Mouse (Mus musculus) kidney, embryonic 16.5 days (tissue): Measurements from ENCODE around the gene Ccdc167. TPM values are rescaled to one million over a fixed set of nuclear protein-coding genes. Genes with fewer than 3 reads are reported as not detected.
A peak's percentile ranks its signal among the peaks of the same experiment; 100 is the strongest.

Source experiments
- ATAC-seq: fragments of 200-750 bp; cut with Nextera tagmentation; 2 replicates; pipeline ENCODE4 v1.8.0; 2017; ENCODE audit warnings: moderate TSS enrichment; ENCODE audit not compliant: low FRiP score, low TSS enrichment
- H3K27ac ChIP-seq: fragments of 300-500 bp; sonication (generic); 2 replicates; pipeline ENCODE4 v1.5.1; 2014; ENCODE audit warnings: low read length
- H3K27me3 ChIP-seq: fragments of 300-500 bp; sonication (generic); 2 replicates; pipeline ENCODE4 v1.6.1; 2014; ENCODE audit warnings: low read length, control low read depth, mixed read lengths; ENCODE audit not compliant: insufficient read depth
- H3K36me3 ChIP-seq: fragments of 300-500 bp; sonication (generic); 2 replicates; pipeline ENCODE4 v1.6.1; 2014; ENCODE audit warnings: low read length, control low read depth, mixed read lengths; ENCODE audit not compliant: insufficient read depth
- H3K4me1 ChIP-seq: fragments of 300-500 bp; sonication (generic); 2 replicates; pipeline ENCODE4 v1.6.1; 2014; ENCODE audit warnings: low read length, control low read depth, mixed read lengths; ENCODE audit not compliant: insufficient read depth
- H3K4me2 ChIP-seq: fragments of 300-500 bp; sonication (generic); replicated peaks from 2 replicates; pipeline ENCODE4 v1.6.1; 2014; ENCODE audit warnings: low read depth, low read length
- H3K4me3 ChIP-seq: fragments of 300-500 bp; sonication (generic); 2 replicates; pipeline ENCODE4 v1.5.1; 2014; ENCODE audit warnings: mild to moderate bottlenecking, low read length
- H3K9ac ChIP-seq: fragments of 300-500 bp; sonication (generic); replicated peaks from 2 replicates; pipeline ENCODE4 v1.6.1; 2014; ENCODE audit warnings: low read length
- H3K9me3 ChIP-seq: fragments of 300-500 bp; sonication (generic); 2 replicates; pipeline ENCODE4 v1.6.1; 2016; ENCODE audit warnings: low read length, control low read depth
- WGBS: fragments of 180-500 bp; shearing (Covaris S2); extraction: QIAGEN DNeasy Blood & Tissue Kit; methylation state at CpG from one replicate; pipeline ENCODE4 v1.1.7; 2014; 5-methylcytosine and 5-hydroxymethylcytosine counted together
- polyA plus RNA-seq: library from polyadenylated mRNA; unstranded; fragments of >200 nt; fragmentation: Nextera tagmentation; extraction: Ambion mirVana; gene quantifications from 2 replicates; pipeline ENCODE4 v1.2.1, GENCODE M21; 2015

Gene Ccdc167
- polyA plus RNA-seq, 1 experiment from 2014 or later, result 12.5 TPM

DNA sequence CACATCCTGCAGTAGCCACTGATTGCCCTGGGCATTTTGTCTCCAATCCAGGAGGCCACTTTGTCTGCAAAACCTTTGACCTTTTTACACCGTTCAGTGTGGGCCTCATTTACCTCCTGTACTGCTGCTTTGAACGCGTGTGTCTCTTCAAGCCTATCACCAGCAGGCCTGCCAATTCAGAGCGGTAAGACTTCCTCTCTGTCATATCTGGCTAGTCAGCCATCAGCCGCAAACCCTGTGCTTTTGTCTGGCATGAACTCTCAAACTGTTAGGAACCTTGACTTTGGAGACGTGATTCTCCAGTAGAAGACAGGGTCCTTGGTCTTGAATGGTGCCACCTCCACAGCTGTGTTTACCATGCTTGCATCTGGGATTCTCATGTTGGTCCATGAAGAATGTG, 26.6 kb downstream of the Ccdc167 start:
- ATAC-seq, result no peak
- 48% methylated on average over 6 of the region's 6 CpGs for WGBS
- no peak overlapping the region for H3K4me2 ChIP-seq
- H3K9ac ChIP-seq, result no peak overlapping the region
- H3K4me3 ChIP-seq, result no peak overlapping the region
- peaks cover 58% of the 10 kb centered on the region for H3K36me3 ChIP-seq
- no peaks in the 10 kb centered on the region for H3K9me3 ChIP-seq
- no peaks in the 10 kb centered on the region for H3K4me1 ChIP-seq
- no peaks in the 10 kb centered on the region for H3K27me3 ChIP-seq
- no peak overlapping the region for H3K27ac ChIP-seq

DNA sequence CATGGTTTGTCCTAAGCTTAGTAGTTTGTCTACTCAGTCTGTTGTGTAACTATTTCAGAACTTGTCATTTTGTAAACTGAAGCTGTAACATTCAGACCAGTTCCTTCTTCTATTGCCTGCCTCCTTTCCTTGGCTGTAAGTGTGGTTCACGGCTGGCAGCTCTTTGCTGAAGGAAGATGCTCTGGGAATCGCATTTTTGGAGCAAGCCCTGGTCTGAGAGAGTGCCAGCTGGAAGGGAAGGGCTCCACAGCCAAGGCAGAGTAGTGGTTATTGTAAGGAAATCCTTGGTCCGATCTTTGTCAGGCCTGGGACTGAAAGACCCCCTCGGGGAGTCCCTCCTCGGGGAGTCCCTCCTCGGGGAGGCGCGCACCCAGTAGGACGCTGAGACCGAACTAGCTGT, 28.2 kb downstream of the Ccdc167 start:
- Histone ChIP-seq H3K27me3 (no peaks in the 10 kb centered on the region), H3K27ac (no peak overlapping the region), H3K9ac (no peak overlapping the region), H3K4me1 (no peaks in the 10 kb centered on the region), H3K36me3 (peaks cover 53% of the 10 kb centered on the region), H3K9me3 (no peaks in the 10 kb centered on the region), H3K4me3 (no peak overlapping the region), H3K4me2 (no peak overlapping the region)
- 92% methylated on average over 10 of the region's 10 CpGs for WGBS
- no peak for ATAC-seq

DNA sequence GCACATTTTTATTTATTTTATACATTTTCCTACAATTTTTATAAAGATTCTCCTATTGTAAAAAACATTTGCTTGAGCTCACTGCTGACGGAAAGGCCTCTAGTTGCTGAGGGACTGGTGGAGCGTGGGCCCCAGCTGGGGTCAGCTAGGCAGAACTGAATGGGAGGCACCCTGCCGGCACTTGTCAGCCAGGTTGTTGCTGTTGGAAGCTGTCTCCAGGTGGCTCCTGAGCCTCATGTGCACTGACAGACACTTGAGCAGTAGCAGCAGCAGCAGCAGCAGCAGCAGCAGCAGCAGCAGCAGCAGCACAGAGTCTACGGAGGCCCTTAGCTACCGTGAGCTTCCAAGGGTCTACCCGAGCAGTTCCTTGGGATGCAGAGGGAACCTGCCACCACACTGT, 29.5 kb downstream of the Ccdc167 start:
- ATAC-seq, result no peak

DNA sequence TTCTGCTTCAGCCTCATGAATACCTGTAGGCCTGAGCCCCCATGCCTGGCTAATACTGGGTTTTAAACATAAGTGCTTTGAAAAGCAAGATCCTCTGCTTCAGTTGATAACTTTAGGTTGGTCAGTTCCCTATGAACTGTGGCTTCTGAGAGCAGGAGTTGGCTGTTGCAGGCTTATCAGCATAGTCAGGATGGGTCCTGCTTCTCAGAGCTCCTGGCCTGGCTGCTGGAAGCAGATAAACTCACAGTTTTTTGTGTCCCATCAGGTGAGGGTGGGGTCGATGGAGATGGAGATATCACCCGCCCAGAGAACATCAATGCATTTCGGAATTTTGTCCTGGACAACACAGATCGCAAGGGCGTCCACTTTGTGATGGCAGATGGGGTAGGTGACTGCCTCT, 30.1 kb downstream of the Ccdc167 start:
- no peak overlapping the region for H3K9ac ChIP-seq
- peaks cover 59% of the 10 kb centered on the region for H3K36me3 ChIP-seq
- H3K4me1 ChIP-seq, result no peaks in the 10 kb centered on the region
- 94% methylated on average over 5 of the region's 5 CpGs for WGBS
- ATAC-seq, result no peak
- no peak overlapping the region for H3K27ac ChIP-seq
- no peaks in the 10 kb centered on the region for H3K9me3 ChIP-seq
- H3K4me2 ChIP-seq, result no peak overlapping the region
- H3K4me3 ChIP-seq, result no peak overlapping the region
- no peaks in the 10 kb centered on the region for H3K27me3 ChIP-seq

More for the DNA sequence above, 29.5 kb downstream of the Ccdc167 start:
- no peak overlapping the region for H3K4me3 ChIP-seq
- H3K36me3 ChIP-seq, result peaks cover 55% of the 10 kb centered on the region
- WGBS, result 68% methylated on average over 6 of the region's 6 CpGs
- H3K4me1 ChIP-seq, result no peaks in the 10 kb centered on the region
- no peak overlapping the region for H3K9ac ChIP-seq
- H3K27ac ChIP-seq, result no peak overlapping the region
- no peaks in the 10 kb centered on the region for H3K27me3 ChIP-seq
- no peak overlapping the region for H3K4me2 ChIP-seq
- no peaks in the 10 kb centered on the region for H3K9me3 ChIP-seq

DNA sequence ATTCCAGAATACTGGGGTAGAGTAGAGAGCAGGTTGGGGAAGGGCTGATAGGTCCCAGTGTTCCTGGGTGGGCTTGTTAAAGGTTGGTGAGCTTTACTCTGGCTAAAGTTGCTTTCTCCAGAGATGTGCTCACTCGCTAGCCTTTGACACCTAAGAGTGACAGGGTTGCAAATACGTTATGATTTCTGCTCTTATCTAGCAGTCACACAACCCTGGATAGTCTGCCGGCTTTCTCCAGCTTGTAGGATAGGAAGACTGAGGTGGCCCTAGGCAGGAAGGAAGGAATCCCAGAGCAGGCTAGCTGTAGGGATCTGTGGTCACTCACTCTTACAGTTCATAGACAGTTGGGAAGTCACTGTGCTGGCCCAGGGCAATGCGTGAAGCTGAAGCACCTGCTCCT, 32.6 kb downstream of the Ccdc167 start:
- no peak overlapping the region for H3K4me3 ChIP-seq
- 92% methylated on average over 4 of the region's 4 CpGs for WGBS
- no peak overlapping the region for H3K9ac ChIP-seq
- no peak overlapping the region for H3K4me2 ChIP-seq
- no peak overlapping the region for H3K27ac ChIP-seq
- no peaks in the 10 kb centered on the region for H3K9me3 ChIP-seq
- no peaks in the 10 kb centered on the region for H3K27me3 ChIP-seq
- no peak for ATAC-seq
- 0 out of 2 replicates have a peak, but pooled peaks cover 5% of the 10 kb centered on the region for H3K4me1 ChIP-seq
- peaks cover 48% of the 10 kb centered on the region; the same call in 1 of the 2 replicates for H3K36me3 ChIP-seq

DNA sequence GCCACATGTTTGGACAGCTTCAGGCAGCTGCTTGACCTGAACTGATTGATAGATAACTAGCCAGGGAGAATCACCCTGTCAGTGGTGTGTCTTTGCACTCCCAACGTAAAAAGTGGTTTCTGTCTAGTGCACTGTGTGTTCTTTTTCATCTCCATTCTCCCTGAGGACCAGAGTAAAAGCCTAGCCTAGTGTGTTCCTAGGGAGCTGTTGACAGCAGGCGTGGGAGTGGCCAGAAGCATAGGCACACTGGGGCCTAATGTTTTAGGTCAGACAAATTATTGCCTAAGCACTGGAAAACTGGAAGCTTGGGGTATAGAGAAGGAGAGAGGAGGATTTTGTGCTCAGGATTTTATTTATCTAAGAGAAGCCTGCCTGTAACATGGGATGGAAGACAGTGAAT, 33.7 kb downstream of the Ccdc167 start:
- Histone ChIP-seq H3K4me1 (0 out of 2 replicates have a peak, but pooled peaks cover 5% of the 10 kb centered on the region), H3K27me3 (no peaks in the 10 kb centered on the region), H3K36me3 (peaks cover 47% of the 10 kb centered on the region; the same call in 1 of the 2 replicates), H3K27ac (no peak overlapping the region), H3K4me2 (no peak overlapping the region), H3K9ac (no peak overlapping the region), H3K4me3 (no peak overlapping the region), H3K9me3 (no peaks in the 10 kb centered on the region)
- 48% methylated on average over 2 of the region's 2 CpGs for WGBS
- no peak for ATAC-seq

DNA sequence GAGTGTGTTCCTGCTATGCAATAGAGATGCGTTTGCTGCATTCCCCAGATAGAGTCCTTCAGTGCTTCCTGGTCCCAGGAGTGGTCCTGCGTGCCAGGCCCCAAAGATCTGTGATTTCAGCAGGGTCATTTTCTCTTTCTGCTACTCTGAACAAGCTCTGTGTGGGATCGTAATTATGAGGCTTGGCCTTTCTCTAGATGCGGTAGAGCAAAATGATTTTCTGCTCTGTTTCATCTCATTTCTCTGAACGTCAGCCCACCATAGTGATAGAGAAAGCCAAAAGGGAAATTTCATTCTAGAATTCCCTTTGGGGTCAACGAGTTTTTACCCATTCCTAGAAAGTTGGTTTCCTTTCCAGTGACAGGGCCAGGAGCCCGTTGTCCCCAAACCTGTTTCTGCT, 34.6 kb downstream of the Ccdc167 start:
- no peak overlapping the region for H3K4me3 ChIP-seq
- 0 out of 2 replicates have a peak, but pooled peaks cover 5% of the 10 kb centered on the region for H3K4me1 ChIP-seq
- H3K27ac ChIP-seq, result no peak overlapping the region
- H3K9me3 ChIP-seq, result no peaks in the 10 kb centered on the region
- no peak for ATAC-seq
- no peak overlapping the region for H3K9ac ChIP-seq
- 91% methylated on average over 7 of the region's 7 CpGs for WGBS
- H3K4me2 ChIP-seq, result no peak overlapping the region
- peaks cover 47% of the 10 kb centered on the region; the same call in 1 of the 2 replicates for H3K36me3 ChIP-seq
- H3K27me3 ChIP-seq, result no peaks in the 10 kb centered on the region

DNA sequence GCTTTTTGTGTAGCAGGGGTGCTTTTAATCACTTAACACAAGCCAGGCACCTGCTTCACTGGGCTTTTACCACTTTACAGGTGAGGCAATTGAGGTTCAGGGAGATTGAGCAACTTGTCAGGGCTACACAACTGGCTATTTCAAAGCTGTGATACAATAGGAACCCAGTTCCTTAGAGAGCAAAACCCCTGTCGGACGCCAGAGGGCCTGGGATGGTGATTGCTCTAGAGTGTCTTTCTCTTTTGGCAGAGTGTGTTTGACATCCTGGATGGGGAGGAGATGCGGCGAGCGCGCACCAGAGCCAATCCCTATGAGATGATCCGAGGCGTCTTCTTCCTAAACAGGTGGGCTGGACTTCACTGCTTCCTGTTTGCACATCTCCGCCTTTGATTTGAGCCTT, 35.2 kb downstream of the Ccdc167 start:
- H3K4me3 ChIP-seq, result no peak overlapping the region
- H3K36me3 ChIP-seq, result peaks cover 51% of the 10 kb centered on the region
- no peak for ATAC-seq
- H3K9me3 ChIP-seq, result no peaks in the 10 kb centered on the region
- H3K27me3 ChIP-seq, result no peaks in the 10 kb centered on the region
- no peak overlapping the region for H3K9ac ChIP-seq
- WGBS, result 96% methylated on average over 9 of the region's 9 CpGs
- no peak overlapping the region for H3K27ac ChIP-seq
- no peak overlapping the region for H3K4me2 ChIP-seq
- 0 out of 2 replicates have a peak, but pooled peaks cover 5% of the 10 kb centered on the region for H3K4me1 ChIP-seq

DNA sequence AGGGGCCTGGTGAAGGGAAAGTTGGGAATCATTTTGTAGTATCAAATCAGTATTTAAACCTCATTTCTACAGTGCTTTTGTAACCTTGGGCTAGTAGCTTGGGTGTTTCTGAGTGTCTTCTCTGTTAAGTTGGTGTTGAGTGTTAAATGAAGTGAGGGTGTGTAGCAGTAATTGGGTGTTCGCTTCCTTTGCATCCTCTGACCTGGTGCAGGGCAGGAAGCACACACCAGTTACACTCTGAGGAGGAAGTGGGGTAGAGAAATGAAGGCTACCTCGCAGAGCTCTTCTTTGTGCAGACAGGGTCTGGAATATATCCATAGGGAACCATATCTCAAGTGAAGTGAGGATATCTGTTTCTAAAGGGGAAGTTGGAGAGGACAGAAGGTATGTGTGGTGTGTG, 35.9 kb downstream of the Ccdc167 start:
- ATAC-seq, result no peak
- Histone ChIP-seq H3K27me3 (no peaks in the 10 kb centered on the region), H3K9ac (no peak overlapping the region), H3K36me3 (peaks cover 56% of the 10 kb centered on the region), H3K4me3 (no peak overlapping the region), H3K4me2 (no peak overlapping the region), H3K27ac (peak overlapping the region; percentile 59), H3K9me3 (no peaks in the 10 kb centered on the region), H3K4me1 (0 out of 2 replicates have a peak, but pooled peaks cover 5% of the 10 kb centered on the region)
- WGBS, result 88% methylated on average over 2 of the region's 2 CpGs

DNA sequence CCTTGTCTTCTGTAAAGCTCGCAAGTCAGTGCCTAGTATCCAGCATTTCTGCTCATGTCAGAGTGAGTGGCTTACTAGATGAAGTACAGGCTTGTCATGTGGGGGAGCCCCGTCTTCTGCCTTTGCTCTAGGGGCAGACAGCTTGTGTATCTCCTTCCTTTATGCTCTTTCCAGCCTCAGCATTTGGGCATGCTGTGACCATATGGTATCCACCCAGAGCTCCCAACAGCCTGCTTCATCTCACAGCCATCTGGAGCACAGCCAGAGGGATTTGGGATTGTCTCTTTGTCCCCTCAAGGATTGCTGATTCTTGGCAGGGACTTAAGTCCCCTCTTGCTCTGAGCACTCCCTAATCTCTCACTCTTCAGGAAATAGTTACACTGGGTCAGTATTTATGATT, 36.7 kb downstream of the Ccdc167 start:
- Histone ChIP-seq H3K9me3 (no peaks in the 10 kb centered on the region), H3K4me3 (no peak overlapping the region), H3K27me3 (no peaks in the 10 kb centered on the region), H3K36me3 (peaks cover 55% of the 10 kb centered on the region), H3K9ac (no peak overlapping the region), H3K4me1 (0 out of 2 replicates have a peak, but pooled peaks cover 5% of the 10 kb centered on the region), H3K27ac (peak overlapping the region; percentile 52; the same call in 1 of the 2 replicates), H3K4me2 (no peak overlapping the region)
- WGBS, result 73% methylated on average over 2 of the region's 2 CpGs
- peak; percentile 89 for ATAC-seq
